Mouse (Mus musculus) kidney, embryonic 16.5 days (tissue): ENCODE data around the gene Snx22. TPM values are rescaled to one million over a fixed set of nuclear protein-coding genes. Genes with fewer than 3 reads are reported as not detected.

ENCODE experiments used
- ATAC-seq: fragments of 200-750 bp; cut with Nextera tagmentation; 2 replicates; pipeline ENCODE4 v1.8.0; 2017; ENCODE audit warnings: moderate TSS enrichment; ENCODE audit not compliant: low FRiP score, low TSS enrichment
- H3K27ac ChIP-seq: fragments of 300-500 bp; sonication (generic); 2 replicates; pipeline ENCODE4 v1.5.1; 2014; ENCODE audit warnings: low read length
- H3K27me3 ChIP-seq: fragments of 300-500 bp; sonication (generic); 2 replicates; pipeline ENCODE4 v1.6.1; 2014; ENCODE audit warnings: low read length, control low read depth, mixed read lengths; ENCODE audit not compliant: insufficient read depth
- H3K36me3 ChIP-seq: fragments of 300-500 bp; sonication (generic); 2 replicates; pipeline ENCODE4 v1.6.1; 2014; ENCODE audit warnings: low read length, control low read depth, mixed read lengths; ENCODE audit not compliant: insufficient read depth
- H3K4me1 ChIP-seq: fragments of 300-500 bp; sonication (generic); 2 replicates; pipeline ENCODE4 v1.6.1; 2014; ENCODE audit warnings: low read length, control low read depth, mixed read lengths; ENCODE audit not compliant: insufficient read depth
- H3K4me2 ChIP-seq: fragments of 300-500 bp; sonication (generic); replicated peaks from 2 replicates; pipeline ENCODE4 v1.6.1; 2014; ENCODE audit warnings: low read depth, low read length
- H3K4me3 ChIP-seq: fragments of 300-500 bp; sonication (generic); 2 replicates; pipeline ENCODE4 v1.5.1; 2014; ENCODE audit warnings: mild to moderate bottlenecking, low read length
- H3K9ac ChIP-seq: fragments of 300-500 bp; sonication (generic); replicated peaks from 2 replicates; pipeline ENCODE4 v1.6.1; 2014; ENCODE audit warnings: low read length
- H3K9me3 ChIP-seq: fragments of 300-500 bp; sonication (generic); 2 replicates; pipeline ENCODE4 v1.6.1; 2016; ENCODE audit warnings: low read length, control low read depth
- WGBS: fragments of 180-500 bp; shearing (Covaris S2); extraction: QIAGEN DNeasy Blood & Tissue Kit; methylation state at CpG from one replicate; pipeline ENCODE4 v1.1.7; 2014; 5-methylcytosine and 5-hydroxymethylcytosine counted together
- polyA plus RNA-seq: library from polyadenylated mRNA; unstranded; fragments of >200 nt; fragmentation: Nextera tagmentation; extraction: Ambion mirVana; gene quantifications from 2 replicates; pipeline ENCODE4 v1.2.1, GENCODE M21; 2015

Gene Snx22
- polyA plus RNA-seq, 1 experiment from 2014 or later, result 1.4 TPM

GRCm38 (mm10) chr9:66060986-66061385 lies 8.5 kb downstream of the Snx22 start:
- Histone ChIP-seq H3K9me3 (no peaks in the 10 kb centered on the region), H3K4me1 (peaks cover 16% of the 10 kb centered on the region), H3K27ac (no peak overlapping the region), H3K4me2 (peak overlapping the region; percentile 68), H3K36me3 (peaks cover 34% of the 10 kb centered on the region), H3K9ac (peak overlapping the region; percentile 89), H3K27me3 (no peaks in the 10 kb centered on the region), H3K4me3 (peak overlapping the region; percentile 72)
- no peak for ATAC-seq
- 6% methylated on average over 4 of the region's 4 CpGs for WGBS

- H3K9ac ChIP-seq, result peak overlapping the region; percentile 89
- under 1% methylated on average over 20 of the region's 20 CpGs for WGBS
- ATAC-seq, result peak; percentile 74
- H3K4me3 ChIP-seq, result peak overlapping the region; percentile 72
- H3K27ac ChIP-seq, result peak overlapping the region; percentile 68
- peak overlapping the region; percentile 68 for H3K4me2 ChIP-seq
- H3K9me3 ChIP-seq, result no peaks in the 10 kb centered on the region
- peaks cover 27% of the 10 kb centered on the region for H3K36me3 ChIP-seq
- H3K27me3 ChIP-seq, result no peaks in the 10 kb centered on the region
- peaks cover 16% of the 10 kb centered on the region for H3K4me1 ChIP-seq
Observed at GRCm38 (mm10) chr9:66060308-66060647, 9.2 kb downstream of the Snx22 start.

GRCm38 (mm10) chr9:66059583-66060307 lies 9.8 kb downstream of the Snx22 start, which contains the start of gene Ppib:
Gene Ppib (plus strand): TSS chr9:66060222.
- peak; percentile 99 for ATAC-seq
- under 1% methylated on average over 51 of the region's 51 CpGs for WGBS
- peak within 1 kb of the TSS; percentile 72 for H3K4me3 ChIP-seq
- no peaks in the 10 kb centered on the region for H3K9me3 ChIP-seq
- peak within 1 kb of the TSS; percentile 89 for H3K9ac ChIP-seq
- peaks cover 16% of the 10 kb centered on the region for H3K4me1 ChIP-seq
- peak within 1 kb of the TSS; percentile 68 for H3K4me2 ChIP-seq
- H3K27me3 ChIP-seq, result no peaks in the 10 kb centered on the region
- peak within 1 kb of the TSS; percentile 68 for H3K27ac ChIP-seq
- peaks cover 23% of the 10 kb centered on the region for H3K36me3 ChIP-seq

GRCm38 (mm10) chr9:66053620-66054019 lies 15.9 kb downstream of the Snx22 start:
- Histone ChIP-seq H3K9me3 (peaks cover 4% of the 10 kb centered on the region), H3K9ac (no peak overlapping the region), H3K27ac (no peak overlapping the region), H3K4me3 (no peak overlapping the region), H3K36me3 (no peaks in the 10 kb centered on the region), H3K27me3 (no peaks in the 10 kb centered on the region), H3K4me2 (no peak overlapping the region), H3K4me1 (peaks cover 12% of the 10 kb centered on the region)
- 39% methylated on average over 1 of the region's 1 CpGs for WGBS
- no peak for ATAC-seq

GRCm38 (mm10) chr9:66052731-66053130 lies 16.8 kb downstream of the Snx22 start:
- Histone ChIP-seq H3K4me2 (no peak overlapping the region), H3K4me3 (no peak overlapping the region), H3K9ac (no peak overlapping the region), H3K36me3 (no peaks in the 10 kb centered on the region), H3K27ac (no peak overlapping the region), H3K4me1 (peaks cover 12% of the 10 kb centered on the region), H3K9me3 (peaks cover 4% of the 10 kb centered on the region), H3K27me3 (no peaks in the 10 kb centered on the region)
- 86% methylated on average over 1 of the region's 1 CpGs for WGBS
- ATAC-seq, result no peak

- Histone ChIP-seq H3K4me1 (peaks cover 12% of the 10 kb centered on the region), H3K27ac (no peak overlapping the region), H3K9me3 (peaks cover 4% of the 10 kb centered on the region), H3K9ac (no peak overlapping the region), H3K27me3 (no peaks in the 10 kb centered on the region), H3K4me2 (no peak overlapping the region), H3K4me3 (no peak overlapping the region), H3K36me3 (no peaks in the 10 kb centered on the region)
- 63% methylated on average over 4 of the region's 4 CpGs for WGBS
- ATAC-seq, result no peak
Observed at GRCm38 (mm10) chr9:66051493-66051892, 18.0 kb downstream of the Snx22 start.

GRCm38 (mm10) chr9:66049931-66050601 lies 19.5 kb downstream of the Snx22 start:
- no peaks in the 10 kb centered on the region for H3K36me3 ChIP-seq
- H3K27me3 ChIP-seq, result no peaks in the 10 kb centered on the region
- peaks cover 4% of the 10 kb centered on the region for H3K9me3 ChIP-seq
- WGBS, result 60% methylated on average over 6 of the region's 6 CpGs
- H3K9ac ChIP-seq, result no peak overlapping the region
- peak overlapping the region; percentile 34 for H3K27ac ChIP-seq
- H3K4me2 ChIP-seq, result 0 out of 2 replicates have a peak overlapping the region, but pooled peaks have one; percentile 4
- no peak overlapping the region for H3K4me3 ChIP-seq
- no peak for ATAC-seq
- H3K4me1 ChIP-seq, result peaks cover 12% of the 10 kb centered on the region

GRCm38 (mm10) chr9:66043241-66043640 lies 26.3 kb downstream of the Snx22 start:
- Histone ChIP-seq H3K36me3 (peaks cover 12% of the 10 kb centered on the region; the same call in 1 of the 2 replicates), H3K27ac (no peak overlapping the region), H3K4me1 (no peaks in the 10 kb centered on the region), H3K27me3 (no peaks in the 10 kb centered on the region), H3K9ac (no peak overlapping the region), H3K4me3 (no peak overlapping the region), H3K9me3 (no peaks in the 10 kb centered on the region), H3K4me2 (no peak overlapping the region)
- 94% methylated on average over 3 of the region's 3 CpGs for WGBS
- ATAC-seq, result no peak

- Histone ChIP-seq H3K4me2 (no peak overlapping the region), H3K27ac (no peak overlapping the region), H3K4me1 (no peaks in the 10 kb centered on the region), H3K27me3 (no peaks in the 10 kb centered on the region), H3K9ac (no peak overlapping the region), H3K4me3 (no peak overlapping the region), H3K9me3 (no peaks in the 10 kb centered on the region), H3K36me3 (peaks cover 14% of the 10 kb centered on the region; the same call in 1 of the 2 replicates)
- ATAC-seq, result no peak
- 59% methylated on average over 4 of the region's 4 CpGs for WGBS
Observed at GRCm38 (mm10) chr9:66042331-66042730, 27.2 kb downstream of the Snx22 start.

GRCm38 (mm10) chr9:66040801-66041200 lies 28.7 kb downstream of the Snx22 start:
- no peaks in the 10 kb centered on the region for H3K27me3 ChIP-seq
- H3K4me2 ChIP-seq, result no peak overlapping the region
- H3K9me3 ChIP-seq, result no peaks in the 10 kb centered on the region
- H3K27ac ChIP-seq, result no peak overlapping the region
- no peaks in the 10 kb centered on the region for H3K4me1 ChIP-seq
- H3K36me3 ChIP-seq, result peaks cover 14% of the 10 kb centered on the region
- 93% methylated on average over 3 of the region's 3 CpGs for WGBS
- no peak overlapping the region for H3K4me3 ChIP-seq
- no peak overlapping the region for H3K9ac ChIP-seq
- no peak for ATAC-seq
